Mouse (Mus musculus): ENCODE measurements around the gene Ackr1. TPM values are rescaled to one million over a fixed set of nuclear protein-coding genes. Genes with fewer than 3 reads are reported as not detected.

Ackr1 gene
- not detected for polyA plus RNA-seq (2017; shearing (Covaris generic))

DNA sequence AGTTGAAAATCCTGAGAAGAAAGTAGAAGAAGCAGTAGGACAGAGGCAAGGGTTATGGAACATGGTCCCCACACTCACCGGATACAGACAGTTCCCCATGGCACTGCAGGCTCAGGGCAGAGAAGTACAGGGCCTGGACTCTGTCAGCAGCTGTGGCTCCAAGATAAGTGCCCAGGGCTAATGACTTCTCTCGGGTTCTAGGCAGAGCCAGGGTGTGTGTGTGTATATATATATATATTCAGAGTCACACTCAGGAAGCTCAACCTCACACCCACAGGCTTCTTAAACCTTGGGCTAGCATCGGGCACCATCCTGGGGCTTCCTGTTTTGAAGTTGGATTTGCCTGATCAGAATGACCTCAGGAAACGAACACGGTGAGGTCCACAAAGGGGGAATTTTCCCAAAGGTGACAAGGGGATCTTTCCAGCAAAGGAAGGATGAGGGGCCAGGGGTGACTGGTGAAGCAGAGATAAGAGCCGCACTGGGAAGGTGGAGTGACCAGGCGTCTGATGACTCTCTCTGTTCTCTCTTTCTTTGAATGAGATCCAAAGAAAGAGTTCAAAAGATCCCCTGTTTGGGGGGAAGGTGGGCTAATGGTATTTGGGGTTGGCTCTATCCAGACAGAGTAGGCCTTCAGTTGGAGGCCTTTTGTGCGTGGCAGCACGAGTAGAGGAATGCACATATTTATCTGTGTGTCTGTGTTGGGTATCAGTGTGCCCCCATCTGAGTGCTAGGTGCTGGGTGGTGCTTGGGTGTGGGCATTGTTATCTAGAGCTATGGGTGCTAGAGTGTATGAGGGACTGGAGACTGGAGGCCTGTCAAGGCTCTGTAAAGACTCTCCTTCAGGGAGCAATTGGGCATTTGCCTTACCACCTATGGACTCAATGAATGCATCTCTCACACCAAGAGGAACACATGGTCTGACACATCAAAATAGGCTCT is at the start of gene Ackr1:
TSS of gene Ackr1 (minus strand) at position 439 of the 942 bp plus-strand sequence.

DNA sequence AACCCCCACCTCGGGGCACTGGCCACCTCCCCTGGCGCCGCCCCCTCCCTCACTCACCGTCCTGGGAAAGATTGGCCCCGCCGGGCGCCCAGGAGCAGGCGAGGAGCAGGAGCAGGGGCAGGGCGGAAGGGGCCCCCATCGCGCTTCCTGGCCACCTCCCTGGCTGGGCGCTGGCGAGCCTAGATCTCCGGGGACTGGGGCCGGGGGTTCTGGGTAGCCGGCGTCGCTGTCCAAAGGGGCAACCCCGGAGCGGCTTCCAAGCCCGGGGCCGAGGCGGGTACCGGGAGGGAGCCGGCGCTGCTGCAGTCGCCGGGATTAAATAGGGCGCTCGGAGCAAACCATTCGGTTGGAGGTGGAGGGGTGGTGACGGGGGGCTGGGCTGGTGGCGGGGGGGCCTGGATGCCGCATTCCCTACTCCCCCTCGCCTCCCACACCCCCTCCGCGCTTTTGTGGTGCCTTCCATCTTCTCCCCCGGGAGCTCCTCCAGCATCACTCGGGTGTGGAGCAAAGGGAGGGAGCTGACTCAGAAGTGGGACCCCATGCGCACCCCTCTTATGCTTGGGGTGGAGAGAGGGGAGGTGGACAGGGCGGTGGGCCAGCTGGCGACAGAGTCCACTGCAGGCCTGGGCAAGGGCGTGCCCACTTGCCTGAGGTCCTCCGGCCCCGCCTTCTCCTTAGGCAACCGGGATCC is 34.0 kb upstream of the Ackr1 start, which contains the start of gene Cadm3:
TSS of gene Cadm3 (minus strand) at position 340 of the 691 bp plus-strand sequence.

DNA sequence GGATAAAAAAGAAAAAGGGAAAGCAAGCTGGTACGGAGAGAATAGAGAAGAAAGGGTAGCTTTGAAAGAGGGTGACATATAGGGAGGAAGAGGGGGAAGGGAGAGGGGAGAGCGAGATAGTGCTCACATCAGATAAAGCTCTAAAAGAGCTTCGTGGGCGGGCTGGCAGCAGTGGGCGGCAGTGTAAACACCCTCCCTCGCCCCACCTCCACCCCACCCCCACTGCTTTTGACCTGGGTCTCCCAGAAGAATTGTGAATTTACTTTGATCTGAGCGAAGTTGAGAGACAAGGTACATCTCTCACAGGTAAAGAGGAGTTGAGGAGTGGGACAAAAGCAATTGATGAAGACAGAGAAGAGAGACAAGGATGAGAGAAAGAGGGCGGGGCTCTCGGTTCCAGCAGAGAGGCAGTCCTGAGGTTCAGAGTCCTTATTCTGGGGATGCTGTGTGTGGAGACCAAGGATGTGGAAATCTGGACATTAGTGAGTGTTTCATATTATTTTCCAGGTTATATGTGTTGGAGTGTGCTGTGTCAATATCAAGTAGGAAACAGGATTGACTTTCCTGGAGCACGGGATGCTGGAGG is 16.9 kb upstream of the Ackr1 start, which contains the start of gene Aim2:
TSS of gene Aim2 (plus strand) at position 508 of the 586 bp plus-strand sequence.

Other genes starting within 250 kb of the Ackr1 start
- not detected for gene Olfr1408, start 196.4 kb downstream of the Ackr1 start, polyA plus RNA-seq (2017; shearing (Covaris generic))
- gene Olfr1406, start 143.1 kb downstream of the Ackr1 start, polyA plus RNA-seq (2017; shearing (Covaris generic)) = not detected
- not detected for gene Olfr218, start 135.9 kb downstream of the Ackr1 start, polyA plus RNA-seq (2017; shearing (Covaris generic))
- not detected for gene Olfr1404, start 121.4 kb downstream of the Ackr1 start, polyA plus RNA-seq (2017; shearing (Covaris generic))
- gene Fcer1a, start 106.5 kb downstream of the Ackr1 start, polyA plus RNA-seq (2017; shearing (Covaris generic)) = not detected
- gene Olfr418, start 67.7 kb downstream of the Ackr1 start, polyA plus RNA-seq (2017; shearing (Covaris generic)) = not detected
- not detected for gene Mptx2, start 56.0 kb downstream of the Ackr1 start, polyA plus RNA-seq (2017; shearing (Covaris generic))
- gene Aim2, start 17.1 kb upstream of the Ackr1 start, polyA plus RNA-seq (2017; shearing (Covaris generic)) = 39.1 TPM
- not detected for gene Cadm3, start 33.9 kb upstream of the Ackr1 start, polyA plus RNA-seq (2017; shearing (Covaris generic))
- gene Ifi206, start 157.3 kb upstream of the Ackr1 start, polyA plus RNA-seq (2017; shearing (Covaris generic)) = 67.5 TPM
- 28.3 TPM for gene Ifi214, start 202.2 kb upstream of the Ackr1 start, polyA plus RNA-seq (2017; shearing (Covaris generic))

Data from naive thymus-derived CD4-positive, alpha-beta T cell, adult 5 months (primary cell).